Mouse (Mus musculus): Measurements from ENCODE around the gene Ier3. TPM values are rescaled to one million over a fixed set of nuclear protein-coding genes. Genes with fewer than 3 reads are reported as not detected.

The Ier3 gene
- 100 to 1,000 TPM; 115 to 121 TPM for total RNA-seq (2023)

GRCm38 (mm10) chr17:35821439-35822430 lies at the start of gene Ier3:
TSS of gene Ier3 (plus strand) at chr17:35821684.

GRCm38 (mm10) chr17:35822964-35823937 lies 1.8 kb downstream of the Ier3 start, which contains the start of gene Flot1:
TSS of gene Flot1 (plus strand) at chr17:35823230.

GRCm38 (mm10) chr17:35838122-35838544 lies 16.6 kb downstream of the Ier3 start, which contains the start of gene Tubb5:
TSS of gene Tubb5 (minus strand) at chr17:35838306.

GRCm38 (mm10) chr17:35841076-35841950 lies 19.8 kb downstream of the Ier3 start, which contains the start of gene Mdc1:
TSS of gene Mdc1 (plus strand) at chr17:35841515.

GRCm38 (mm10) chr17:35861198-35861857 lies 39.8 kb downstream of the Ier3 start, which contains the start of gene Nrm:
TSS of gene Nrm (plus strand) at chr17:35861318.

GRCm38 (mm10) chr17:35865481-35866280 lies 44.2 kb downstream of the Ier3 start, which contains the start of gene Ppp1r18:
TSS of gene Ppp1r18 (plus strand) at chr17:35865593.

Other genes with a start within 250 kb of the Ier3 start
- not detected for gene Sfta2, start 220.1 kb upstream of the Ier3 start, total RNA-seq (2023)
- not detected for gene Gm9573, start 195.0 kb upstream of the Ier3 start, total RNA-seq (2023)
- gene Mucl3, start 178.0 kb upstream of the Ier3 start, total RNA-seq (2023): not detected
- gene Vars2, start 154.1 kb upstream of the Ier3 start, total RNA-seq (2023): 10 to 100 TPM in 1 of 2 experiments, 1 to 10 TPM in 1; 7.2 to 11.6 TPM
- 1 to 10 TPM; 6.5 to 9.4 TPM for gene Gtf2h4, start 147.9 kb upstream of the Ier3 start, total RNA-seq (2023)
- gene Ddr1, start 117.1 kb upstream of the Ier3 start, total RNA-seq (2023): under 1 TPM; 0.31 to 0.51 TPM
- 100 to 1,000 TPM; 181 to 198 TPM for gene Flot1, start 1.5 kb downstream of the Ier3 start, total RNA-seq (2023)
- 100 to 1,000 TPM; 449 to 487 TPM for gene Tubb5, start 16.6 kb downstream of the Ier3 start, total RNA-seq (2023)
- gene Mdc1, start 19.8 kb downstream of the Ier3 start, total RNA-seq (2023): 10 to 100 TPM; 33.5 to 33.9 TPM
- 10 to 100 TPM; 40.8 to 50.0 TPM for gene Nrm, start 39.6 kb downstream of the Ier3 start, total RNA-seq (2023)
- gene Ppp1r18, start 43.9 kb downstream of the Ier3 start, total RNA-seq (2023): 100 to 1,000 TPM; 291 to 293 TPM
- 10 to 100 TPM; 63.4 to 68.3 TPM for gene Dhx16, start 58.1 kb downstream of the Ier3 start, total RNA-seq (2023)
- 10 to 100 TPM; 12.1 to 14.2 TPM for gene 2310061I04Rik, start 75.7 kb downstream of the Ier3 start, total RNA-seq (2023)
- gene Atat1, start 88.4 kb downstream of the Ier3 start, total RNA-seq (2023): 10 to 100 TPM; 13.1 to 14.4 TPM
- gene Mrps18b, start 94.7 kb downstream of the Ier3 start, total RNA-seq (2023): 10 to 100 TPM; 18.4 to 21.4 TPM
- 100 to 1,000 TPM; 100 to 125 TPM for gene Ppp1r10, start 94.8 kb downstream of the Ier3 start, total RNA-seq (2023)
- 10 to 100 TPM; 73.8 to 79.6 TPM for gene Abcf1, start 148.1 kb downstream of the Ier3 start, total RNA-seq (2023)
- 10 to 100 TPM; 43.5 to 46.4 TPM for gene Gnl1, start 158.2 kb downstream of the Ier3 start, total RNA-seq (2023)
- 10 to 100 TPM; 25.9 to 32.6 TPM for gene Prr3, start 158.6 kb downstream of the Ier3 start, total RNA-seq (2023)
- 10 to 100 TPM; 34.9 to 43.5 TPM for gene H2-T24, start 198.9 kb downstream of the Ier3 start, total RNA-seq (2023)
- 100 to 1,000 TPM; 154 to 159 TPM for gene H2-T23, start 211.2 kb downstream of the Ier3 start, total RNA-seq (2023)
- gene H2-T22, start 221.1 kb downstream of the Ier3 start, total RNA-seq (2023): 10 to 100 TPM; 28.5 to 30.4 TPM
- under 1 TPM in 1 of 2 experiments, not detected in 1; 0.24 TPM for gene Gm6034, start 221.3 kb downstream of the Ier3 start, total RNA-seq (2023)
- gene Gm11127, start 236.7 kb downstream of the Ier3 start, total RNA-seq (2023): 10 to 100 TPM; 26.6 to 29.0 TPM

Data from neutrophil, adult 59 days (primary cell).